ENCODE assay signal across 9 mouse cellular contexts in genomic region chr11:12032831-12033230, GRCm38 (mm10). TPM values are rescaled to one million over a fixed set of nuclear protein-coding genes. Genes with fewer than 3 reads are reported as not detected.
DNase-seq lines count a peak whose midpoint lies in the region; ATAC-seq and TF ChIP-seq lines count a peak whose summit lies in the region.
"Had no signal": no experiment of that assay in that cellular context is flagged by ENCODE, and none has a peak within 500 bp of the region (broad histone marks: within the 10 kb centered on the region; RNA-seq: fewer than 3 reads in every experiment).

No protein-coding gene starts in this region.

- 28% methylated on average over 5 of the region's 5 CpGs for WGBS in midbrain, embryonic 11.5 days
- WGBS in midbrain, embryonic 15.5 days, result 31% methylated on average over 5 of the region's 5 CpGs
- WGBS in limb, embryonic 11.5 days, result 27% methylated on average over 5 of the region's 5 CpGs
- WGBS in stomach, postnatal 0 days, result 30% methylated on average over 5 of the region's 5 CpGs

- TF ChIP-seq CTCF in stomach, postnatal 0 days (IDR thresholded peaks at IDR 0.05; ENCODE audit: low read depth), result no peak

- H3K9ac ChIP-seq in midbrain, embryonic 11.5 days (ENCODE audit: low read length), result peak overlapping the region; percentile 46; the same call in 1 of the 2 replicates
- no peak overlapping the region for H3K9ac ChIP-seq in midbrain, embryonic 15.5 days
- 0 out of 2 replicates have a peak overlapping the region, but pooled peaks have one; percentile 17 for H3K9ac ChIP-seq in limb, embryonic 11.5 days (ENCODE audit: low read length)
- no peak overlapping the region for H3K9ac ChIP-seq in stomach, postnatal 0 days (ENCODE audit: low read length)

- no peak for TF ChIP-seq EP300 in stomach, postnatal 0 days (optimal IDR thresholded peaks at IDR 0.05)

- peaks cover 2% of the 10 kb centered on the region; the same call in 1 of the 2 replicates for H3K9me3 ChIP-seq in midbrain, embryonic 11.5 days (ENCODE audit: control insufficient read depth, low read length)
- H3K9me3 ChIP-seq in midbrain, embryonic 15.5 days, result no peaks in the 10 kb centered on the region
- H3K9me3 ChIP-seq in limb, embryonic 11.5 days (ENCODE audit: control insufficient read depth, low read length), result peaks cover 3% of the 10 kb centered on the region; the same call in 1 of the 2 replicates
- no peaks in the 10 kb centered on the region for H3K9me3 ChIP-seq in stomach, postnatal 0 days (ENCODE audit: control insufficient read depth, low read length)

- no peak overlapping the region for H3K4me3 ChIP-seq in midbrain, embryonic 11.5 days (ENCODE audit: low read depth, low read length)
- H3K4me3 ChIP-seq in midbrain, embryonic 15.5 days, result no peak overlapping the region
- H3K4me3 ChIP-seq in limb, embryonic 11.5 days (ENCODE audit: low read depth, low read length), result peak overlapping the region; percentile 6; the same call in 1 of the 2 replicates
- no peak overlapping the region for H3K4me3 ChIP-seq in stomach, postnatal 0 days (ENCODE audit: low read depth, low read length)
- H3K4me3 ChIP-seq: erythroblast, embryonic 14.5 days had no signal

- ATAC-seq in midbrain, embryonic 11.5 days (ENCODE audit: low FRiP score), result no peak
- ATAC-seq in midbrain, embryonic 15.5 days (replicated peaks), result no peak
- no peak for ATAC-seq in limb, embryonic 11.5 days (ENCODE audit: insufficient number of reproducible peaks, low FRiP score, low TSS enrichment, low read depth)
- ATAC-seq in stomach, postnatal 0 days (ENCODE audit: low FRiP score, low TSS enrichment), result no peak

- H3K4me1 ChIP-seq in midbrain, embryonic 11.5 days (ENCODE audit: control insufficient read depth, insufficient read depth, low read length), result peaks cover 6% of the 10 kb centered on the region; the same call in 1 of the 2 replicates
- peaks cover 17% of the 10 kb centered on the region for H3K4me1 ChIP-seq in midbrain, embryonic 15.5 days
- H3K4me1 ChIP-seq in limb, embryonic 11.5 days (ENCODE audit: control insufficient read depth, insufficient read depth, low read length), result 0 out of 2 replicates have a peak, but pooled peaks cover 2% of the 10 kb centered on the region
- H3K4me1 ChIP-seq in stomach, postnatal 0 days (replicated peaks; ENCODE audit: control insufficient read depth, insufficient read depth), result no peaks in the 10 kb centered on the region

- H3K4me2 ChIP-seq in midbrain, embryonic 11.5 days, result peak overlapping the region; percentile 33; the same call in 1 of the 2 replicates
- no peak overlapping the region for H3K4me2 ChIP-seq in midbrain, embryonic 15.5 days
- peak overlapping the region; percentile 37; the same call in 1 of the 2 replicates for H3K4me2 ChIP-seq in limb, embryonic 11.5 days (ENCODE audit: low read depth, severe bottlenecking)
- H3K4me2 ChIP-seq in stomach, postnatal 0 days (replicated peaks; ENCODE audit: low read depth), result peak overlapping the region; percentile 23

- H3K27me3 ChIP-seq in midbrain, embryonic 11.5 days (ENCODE audit: control insufficient read depth, insufficient read depth, low read length), result peaks cover 91% of the 10 kb centered on the region
- H3K27me3 ChIP-seq in midbrain, embryonic 15.5 days (replicated peaks), result peaks cover 89% of the 10 kb centered on the region
- peaks cover 73% of the 10 kb centered on the region for H3K27me3 ChIP-seq in limb, embryonic 11.5 days (ENCODE audit: control insufficient read depth, insufficient read depth, low read length)
- peaks cover 8% of the 10 kb centered on the region; the same call in 1 of the 2 replicates for H3K27me3 ChIP-seq in stomach, postnatal 0 days (ENCODE audit: control insufficient read depth, insufficient read depth, low read length)

- H3K36me3 ChIP-seq in midbrain, embryonic 11.5 days (ENCODE audit: control insufficient read depth, insufficient read depth, low read length), result peaks cover 9% of the 10 kb centered on the region; the same call in 1 of the 2 replicates
- H3K36me3 ChIP-seq in midbrain, embryonic 15.5 days (replicated peaks), result no peaks in the 10 kb centered on the region
- peaks cover 4% of the 10 kb centered on the region; the same call in 1 of the 2 replicates for H3K36me3 ChIP-seq in limb, embryonic 11.5 days (ENCODE audit: control insufficient read depth, insufficient read depth, low read length)
- no peaks in the 10 kb centered on the region for H3K36me3 ChIP-seq in stomach, postnatal 0 days (ENCODE audit: control insufficient read depth, insufficient read depth, low read length)

- H3K27ac ChIP-seq in midbrain, embryonic 11.5 days (ENCODE audit: low read depth, low read length), result no peak overlapping the region
- H3K27ac ChIP-seq in midbrain, embryonic 15.5 days, result no peak overlapping the region
- H3K27ac ChIP-seq in limb, embryonic 11.5 days (replicated peaks; ENCODE audit: low read depth, low read length), result no peak overlapping the region
- H3K27ac ChIP-seq in stomach, postnatal 0 days (replicated peaks), result no peak overlapping the region

- DNase-seq in adrenal gland, postnatal 10 days, result peak; percentile 13
- no peak for DNase-seq in adrenal gland, postnatal 4 days (ENCODE audit: low spot score in 2 of 2)
- no peak for DNase-seq in midbrain, embryonic 11.5 days (ENCODE audit: low spot score, missing footprints)
- no peak for DNase-seq in limb, embryonic 11.5 days (ENCODE audit: low spot score)
- no peak for DNase-seq in stomach, postnatal 0 days (ENCODE audit: low spot score)
- no peak for DNase-seq in frontal cortex, postnatal 10 days (ENCODE audit: low spot score in 2 of 2)
- no peak for DNase-seq in left cerebral cortex, adult 9 months (ENCODE audit: low spot score in 2 of 2)

RNA-seq across cellular contexts. Expression of gene Grb10, which starts 5.7 kb away (rescaled TPM):
- 100 to 1,000 TPM; 185 to 186 TPM for total RNA-seq in adrenal gland, postnatal 10 days (2021)
- 100 to 1,000 TPM; 300 to 301 TPM for total RNA-seq in adrenal gland, postnatal 4 days (2021)
- polyA plus RNA-seq in midbrain, embryonic 11.5 days (2014; fragmentation: Nextera tagmentation; extraction: Ambion mirVana), result 133 and 144 TPM in 2 replicates
- polyA plus RNA-seq in midbrain, embryonic 15.5 days (2015; fragmentation: Nextera tagmentation; extraction: Ambion mirVana), result 91.4 and 92.5 TPM in 2 replicates
- 234 and 283 TPM in 2 replicates for polyA plus RNA-seq in limb, embryonic 11.5 days (2014; fragmentation: Nextera tagmentation; extraction: Ambion mirVana)
- 57.3 and 64.7 TPM in 2 replicates for polyA plus RNA-seq in stomach, postnatal 0 days (2015; fragmentation: Nextera tagmentation; extraction: Ambion mirVana)

Comparison
In these comparisons a context has a peak if more than half of its experiments do, and no peak if none do; other contexts are left out.
1. H3K9ac ChIP-seq: peak in midbrain, embryonic 11.5 days (single experiment) and limb, embryonic 11.5 days (single experiment); none in midbrain, embryonic 15.5 days (single experiment) and stomach, postnatal 0 days (single experiment).